Mouse (Mus musculus) forebrain, postnatal 0 days (tissue): Measurements from ENCODE around the gene Dcaf15. TPM values are rescaled to one million over a fixed set of nuclear protein-coding genes. Genes with fewer than 3 reads are reported as not detected.

Source experiments
- ATAC-seq: fragments of 200-750 bp; cut with Nextera tagmentation; 2 replicates; pipeline ENCODE4 v1.8.0; 2017; ENCODE audit warnings: mild to moderate bottlenecking, moderate library complexity
- DNase-seq: peaks from one replicate; pipeline ENCODE4 v3.0.0-alpha.2; 2015
- H3K27ac ChIP-seq: fragments of 300-500 bp; sonication (generic); 2 replicates; pipeline ENCODE4 v1.5.1; 2014; ENCODE audit warnings: low read depth, mild to moderate bottlenecking, antibody characterized with exemption, low read length, moderate library complexity, mixed read lengths
- H3K27me3 ChIP-seq: fragments of 300-500 bp; sonication (generic); 2 replicates; pipeline ENCODE4 v1.6.1; 2014; ENCODE audit warnings: mild to moderate bottlenecking, low read length, mixed read lengths; ENCODE audit not compliant: insufficient read depth
- H3K36me3 ChIP-seq: fragments of 300-500 bp; sonication (generic); 2 replicates; pipeline ENCODE4 v1.6.1; 2014; ENCODE audit warnings: mild to moderate bottlenecking, moderate library complexity; ENCODE audit not compliant: insufficient read depth
- H3K4me1 ChIP-seq: fragments of 300-500 bp; sonication (generic); 2 replicates; pipeline ENCODE4 v1.6.1; 2014; ENCODE audit warnings: antibody characterized with exemption; ENCODE audit not compliant: insufficient read depth
- H3K4me2 ChIP-seq: fragments of 300-500 bp; sonication (generic); 2 replicates; pipeline ENCODE4 v1.6.1; 2014; ENCODE audit warnings: low read depth, mild to moderate bottlenecking, moderate library complexity
- H3K4me3 ChIP-seq: fragments of 300-500 bp; sonication (generic); 2 replicates; pipeline ENCODE4 v1.5.1; 2014; ENCODE audit warnings: low read depth, low read length, mixed read lengths
- H3K9ac ChIP-seq: fragments of 300-500 bp; sonication (generic); 2 replicates; pipeline ENCODE4 v1.6.1; 2014; ENCODE audit warnings: mild to moderate bottlenecking
- H3K9me3 ChIP-seq: fragments of 300-500 bp; sonication (generic); 2 replicates; pipeline ENCODE4 v1.6.1; 2016; ENCODE audit warnings: low read length
- CTCF ChIP-seq: sonication (generic); IDR thresholded peaks from 2 replicates; pipeline ENCODE4 v1.5.1; 2016; ENCODE audit warnings: antibody characterized with exemption, control low read depth, low read depth
- WGBS: fragments of 180-500 bp; shearing (Covaris S2); extraction: QIAGEN DNeasy Blood & Tissue Kit; methylation state at CpG from one replicate; pipeline ENCODE4 v1.1.7; 2014; 5-methylcytosine and 5-hydroxymethylcytosine counted together
- polyA plus RNA-seq: library from polyadenylated mRNA; unstranded; fragments of >200 nt; fragmentation: Nextera tagmentation; extraction: Ambion mirVana; gene quantifications from 2 replicates; pipeline ENCODE4 v1.2.1, GENCODE M21; 2015
- total RNA-seq: library from RNA; depleted of rRNA; stranded (reverse); fragments of >200 nt; gene quantifications from 2 replicates; pipeline ENCODE4 v1.2.3, GENCODE M21; 2014; rRNA removed

The Dcaf15 gene
- total RNA-seq, result 49.5 and 63.2 TPM in 2 replicates
- 16.3 and 17.2 TPM in 2 replicates for polyA plus RNA-seq

GRCm38 (mm10) chr8:84104697-84105609, at the start of gene Dcaf15:
Gene Dcaf15, minus strand, starts transcription at chr8:84104768.
- H3K27me3 ChIP-seq, result no peaks in the 10 kb centered on the region
- WGBS, result 6% methylated on average over 41 of the region's 42 CpGs
- peaks cover 12% of the 10 kb centered on the region for H3K36me3 ChIP-seq
- peak within 1 kb of the TSS; percentile 73 for H3K4me3 ChIP-seq
- H3K9me3 ChIP-seq, result no peaks in the 10 kb centered on the region
- H3K9ac ChIP-seq, result peak within 1 kb of the TSS; percentile 62
- peak within 1 kb of the TSS; percentile 88 for H3K27ac ChIP-seq
- ATAC-seq (peak; percentile 97), DNase-seq (peak; percentile 99)
- TF ChIP-seq CTCF, result no peak
- peaks cover 9% of the 10 kb centered on the region; the same call in 1 of the 2 replicates for H3K4me1 ChIP-seq
- peak within 1 kb of the TSS; percentile 65 for H3K4me2 ChIP-seq

GRCm38 (mm10) chr8:84149181-84149580, 44.6 kb upstream of the Dcaf15 start:
- no peak for ATAC-seq

GRCm38 (mm10) chr8:84148531-84148850, 43.9 kb upstream of the Dcaf15 start:
- no peak overlapping the region for H3K9ac ChIP-seq
- ATAC-seq, result no peak
- DNase-seq, result no peak

More at GRCm38 (mm10) chr8:84149181-84149580, 44.6 kb upstream of the Dcaf15 start:
- Histone ChIP-seq H3K4me3 (no peak overlapping the region), H3K27me3 (no peaks in the 10 kb centered on the region), H3K4me1 (peaks cover 18% of the 10 kb centered on the region), H3K9me3 (no peaks in the 10 kb centered on the region), H3K4me2 (no peak overlapping the region), H3K27ac (no peak overlapping the region), H3K9ac (no peak overlapping the region), H3K36me3 (peaks cover 8% of the 10 kb centered on the region; the same call in 1 of the 2 replicates)
- no peak for DNase-seq
- TF ChIP-seq CTCF, result no peak
- WGBS, result 82% methylated on average over 3 of the region's 3 CpGs

GRCm38 (mm10) chr8:84147769-84148530, 43.4 kb upstream of the Dcaf15 start, which contains the start of the genes Cc2d1a and 4930432K21Rik:
Gene Cc2d1a, minus strand, starts transcription at chr8:84147936.
Gene 4930432K21Rik, plus strand, starts transcription at chr8:84148025.
- DNase-seq (peak; percentile 97), ATAC-seq (peak; percentile 98)
- peak within 1 kb of the TSS; percentile 88 for H3K4me2 ChIP-seq
- H3K9me3 ChIP-seq, result no peaks in the 10 kb centered on the region
- peak within 1 kb of the TSS; percentile 63 for H3K4me3 ChIP-seq
- H3K4me1 ChIP-seq, result peaks cover 18% of the 10 kb centered on the region
- H3K36me3 ChIP-seq, result peaks cover 21% of the 10 kb centered on the region
- 18% methylated on average over 49 of the region's 49 CpGs for WGBS
- peak within 1 kb of the TSS; percentile 79 for H3K9ac ChIP-seq
- peak within 1 kb of the TSS; percentile 47; the same call in 1 of the 2 replicates for H3K27ac ChIP-seq
- TF ChIP-seq CTCF, result no peak
- H3K27me3 ChIP-seq, result no peaks in the 10 kb centered on the region

More at GRCm38 (mm10) chr8:84148531-84148850, 43.9 kb upstream of the Dcaf15 start:
- peaks cover 15% of the 10 kb centered on the region for H3K36me3 ChIP-seq
- H3K4me1 ChIP-seq, result peaks cover 18% of the 10 kb centered on the region
- WGBS, result 85% methylated on average over 5 of the region's 5 CpGs
- TF ChIP-seq CTCF, result no peak
- no peaks in the 10 kb centered on the region for H3K9me3 ChIP-seq
- no peaks in the 10 kb centered on the region for H3K27me3 ChIP-seq
- H3K27ac ChIP-seq, result no peak overlapping the region
- peak overlapping the region; percentile 88 for H3K4me2 ChIP-seq
- peak overlapping the region; percentile 63; the same call in 1 of the 2 replicates for H3K4me3 ChIP-seq

GRCm38 (mm10) chr8:84147324-84147766, 42.8 kb upstream of the Dcaf15 start:
- ATAC-seq, result no peak; the same call in 1 of the 2 replicates
- Histone ChIP-seq H3K27me3 (no peaks in the 10 kb centered on the region), H3K4me1 (peaks cover 18% of the 10 kb centered on the region), H3K4me2 (peak overlapping the region; percentile 88), H3K27ac (peak overlapping the region; percentile 47; the same call in 1 of the 2 replicates), H3K9ac (peak overlapping the region; percentile 79), H3K4me3 (peak overlapping the region; percentile 63), H3K36me3 (peaks cover 27% of the 10 kb centered on the region), H3K9me3 (no peaks in the 10 kb centered on the region)
- TF ChIP-seq CTCF, result no peak; the same call in 1 of the 2 replicates
- DNase-seq, result peak; percentile 17
- 8% methylated on average over 14 of the region's 14 CpGs for WGBS

- no peaks in the 10 kb centered on the region for H3K27me3 ChIP-seq
- H3K9ac ChIP-seq, result no peak overlapping the region
- TF ChIP-seq CTCF, result no peak
- H3K27ac ChIP-seq, result no peak overlapping the region
- no peak for ATAC-seq
- peaks cover 51% of the 10 kb centered on the region for H3K36me3 ChIP-seq
- no peaks in the 10 kb centered on the region for H3K9me3 ChIP-seq
- H3K4me2 ChIP-seq, result no peak overlapping the region
- WGBS, result 95% methylated on average over 8 of the region's 8 CpGs
- no peak for DNase-seq
- peaks cover 18% of the 10 kb centered on the region for H3K4me1 ChIP-seq
- H3K4me3 ChIP-seq, result no peak overlapping the region
These were observed 40.2 kb upstream of the Dcaf15 start for GRCm38 (mm10) chr8:84144636-84145245.
